15 mouse cellular contexts compared by ENCODE assay signal in the genomic region with DNA sequence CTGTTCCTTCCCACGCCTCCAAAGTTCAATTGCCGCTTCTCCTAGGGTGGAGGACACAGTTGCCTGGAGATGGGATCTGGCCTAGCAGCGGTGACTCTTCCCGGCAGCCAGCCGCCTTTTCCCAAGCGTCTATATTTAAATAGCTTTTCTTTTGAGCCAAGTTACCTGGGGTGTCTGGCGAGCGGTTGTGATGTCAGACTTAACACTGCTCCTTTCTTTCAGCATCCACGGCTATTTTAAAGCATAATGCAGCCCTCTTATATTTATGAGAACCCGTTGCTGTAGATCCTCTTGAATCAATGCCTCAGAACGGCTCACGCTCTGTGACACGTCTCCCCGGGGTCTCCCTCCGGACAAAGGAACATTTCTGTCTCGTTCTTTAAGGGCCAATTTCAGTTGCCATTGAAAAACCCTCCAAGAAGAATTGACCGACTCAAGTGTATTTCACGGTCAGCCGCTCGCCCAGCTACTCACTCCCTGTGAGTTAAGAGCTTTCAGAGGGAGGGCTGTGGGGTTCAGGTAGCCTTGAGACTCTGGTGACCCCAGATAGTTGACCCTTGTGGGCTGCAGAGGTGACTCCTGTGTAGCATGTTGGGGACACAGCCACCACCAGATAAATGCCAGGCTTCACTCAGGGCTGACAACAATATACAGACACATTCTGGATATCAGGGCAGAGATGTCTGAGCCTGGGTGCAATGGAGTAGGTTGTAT. TPM values are rescaled to one million over a fixed set of nuclear protein-coding genes. Genes with fewer than 3 reads are reported as not detected.
DNase-seq lines count a peak whose midpoint lies in the region; ATAC-seq lines count a peak whose summit lies in the region.
"Had no signal": no experiment of that assay in that cellular context is flagged by ENCODE, and none has a peak within 500 bp of the region (broad histone marks: within the 10 kb centered on the region; RNA-seq: fewer than 3 reads in every experiment).

No protein-coding gene starts in this region.

- H3K27me3 ChIP-seq in embryonic facial prominence, embryonic 11.5 days (ENCODE audit: control insufficient read depth, insufficient read depth, low read length) = no peaks in the 10 kb centered on the region
- H3K27me3 ChIP-seq in hindbrain, embryonic 13.5 days = no peaks in the 10 kb centered on the region
- no peaks in the 10 kb centered on the region for H3K27me3 ChIP-seq in midbrain, embryonic 16.5 days (ENCODE audit: control insufficient read depth, insufficient read depth, low read depth, low read length)
- H3K27me3 ChIP-seq: limb, embryonic 12.5 days had no signal

- no peak overlapping the region for H3K27ac ChIP-seq in embryonic facial prominence, embryonic 11.5 days (replicated peaks; ENCODE audit: low read depth, low read length)
- peak overlapping the region; percentile 48 for H3K27ac ChIP-seq in hindbrain, embryonic 13.5 days
- no peak overlapping the region; the same call in 1 of the 2 replicates for H3K27ac ChIP-seq in midbrain, embryonic 16.5 days (ENCODE audit: low read length)
- H3K27ac ChIP-seq: limb, embryonic 12.5 days had no signal

- no peaks in the 10 kb centered on the region for H3K9me3 ChIP-seq in embryonic facial prominence, embryonic 11.5 days (replicated peaks; ENCODE audit: control insufficient read depth, low read length)
- H3K9me3 ChIP-seq in hindbrain, embryonic 13.5 days = no peaks in the 10 kb centered on the region
- H3K9me3 ChIP-seq in midbrain, embryonic 16.5 days (replicated peaks; ENCODE audit: control insufficient read depth, low read length, poor library complexity, severe bottlenecking) = no peaks in the 10 kb centered on the region
- H3K9me3 ChIP-seq: limb, embryonic 12.5 days had no signal

- 53% methylated on average over 20 of the region's 20 CpGs for WGBS in embryonic facial prominence, embryonic 11.5 days
- 20% methylated on average over 20 of the region's 20 CpGs for WGBS in hindbrain, embryonic 13.5 days
- 9% methylated on average over 20 of the region's 20 CpGs for WGBS in midbrain, embryonic 16.5 days

- ATAC-seq in embryonic facial prominence, embryonic 11.5 days (replicated peaks; ENCODE audit: insufficient number of reproducible peaks, low FRiP score, low TSS enrichment, low read depth) = no peak
- peak; percentile 45; the same call in 1 of the 2 replicates for ATAC-seq in hindbrain, embryonic 13.5 days (ENCODE audit: low FRiP score)
- ATAC-seq in midbrain, embryonic 16.5 days = peak; percentile 56

- peak; percentile 32 for DNase-seq in R1 (ENCODE audit: low read depth, low spot score)
- DNase-seq in embryonic facial prominence, embryonic 11.5 days (ENCODE audit: low spot score) = peak; percentile 6
- no peak for DNase-seq in adrenal gland, postnatal 25 days
- no peak for DNase-seq in thymus, postnatal 25 days
- no peak for DNase-seq in kidney, postnatal 14 days
- DNase-seq: gastrocnemius, postnatal 36 days; kidney, adult 11 months; layer of hippocampus, adult 9-11 months; lung, adult 18-20 months had no signal

- H3K4me3 ChIP-seq in embryonic facial prominence, embryonic 11.5 days (ENCODE audit: low read depth, low read length) = no peak overlapping the region
- H3K4me3 ChIP-seq in hindbrain, embryonic 13.5 days = no peak overlapping the region
- no peak overlapping the region for H3K4me3 ChIP-seq in midbrain, embryonic 16.5 days (ENCODE audit: low read depth, low read length)
- H3K4me3 ChIP-seq: limb, embryonic 12.5 days; megakaryocyte, embryonic 14.5 days had no signal

- H3K9ac ChIP-seq in embryonic facial prominence, embryonic 11.5 days (replicated peaks; ENCODE audit: low read length) = no peak overlapping the region
- H3K9ac ChIP-seq in hindbrain, embryonic 13.5 days = peak overlapping the region; percentile 46; the same call in 1 of the 2 replicates
- no peak overlapping the region for H3K9ac ChIP-seq in midbrain, embryonic 16.5 days (ENCODE audit: low read depth, low read length)
- H3K9ac ChIP-seq: limb, embryonic 12.5 days had no signal

- no peak overlapping the region for H3K4me2 ChIP-seq in embryonic facial prominence, embryonic 11.5 days (ENCODE audit: low read depth, low read length)
- H3K4me2 ChIP-seq in hindbrain, embryonic 13.5 days = 0 out of 2 replicates have a peak overlapping the region, but pooled peaks have one; percentile 21
- peak overlapping the region; percentile 20; the same call in 1 of the 2 replicates for H3K4me2 ChIP-seq in midbrain, embryonic 16.5 days (ENCODE audit: low read length)
- H3K4me2 ChIP-seq: limb, embryonic 12.5 days had no signal

- no peaks in the 10 kb centered on the region for H3K36me3 ChIP-seq in embryonic facial prominence, embryonic 11.5 days (replicated peaks; ENCODE audit: control insufficient read depth, insufficient read depth, low read depth, low read length)
- no peaks in the 10 kb centered on the region for H3K36me3 ChIP-seq in hindbrain, embryonic 13.5 days
- no peaks in the 10 kb centered on the region for H3K36me3 ChIP-seq in midbrain, embryonic 16.5 days (ENCODE audit: control insufficient read depth, insufficient read depth, low read length)
- H3K36me3 ChIP-seq: limb, embryonic 12.5 days had no signal

- H3K4me1 ChIP-seq in embryonic facial prominence, embryonic 11.5 days (ENCODE audit: control insufficient read depth, insufficient read depth, low read length) = no peaks in the 10 kb centered on the region
- H3K4me1 ChIP-seq in hindbrain, embryonic 13.5 days (replicated peaks) = peaks cover 38% of the 10 kb centered on the region
- H3K4me1 ChIP-seq in midbrain, embryonic 16.5 days (ENCODE audit: control insufficient read depth, insufficient read depth, low read length) = peaks cover 10% of the 10 kb centered on the region

RNA-seq across cellular contexts. Expression of gene Cacng1, which starts 8.3 kb away (rescaled TPM):
- polyA plus RNA-seq in embryonic facial prominence, embryonic 11.5 days (2014; fragmentation: Nextera tagmentation; extraction: Ambion mirVana) = not detected in 2 replicates
- polyA plus RNA-seq in hindbrain, embryonic 13.5 days (2015; fragmentation: Nextera tagmentation; extraction: Ambion mirVana) = 0.31 and 0.35 TPM in 2 replicates
- 0.27 and 0.48 TPM in 2 replicates for polyA plus RNA-seq in midbrain, embryonic 16.5 days (2015; fragmentation: Nextera tagmentation; extraction: Ambion mirVana)
- total RNA-seq in adrenal gland, postnatal 25 days (2021) = not detected in 2 replicates
- total RNA-seq: common myeloid progenitor, adult 5-6 weeks had no signal
- polyA plus RNA-seq: heart, postnatal 0 days had no signal

Comparison
In these comparisons a context has a peak if more than half of its experiments do, and no peak if none do; other contexts are left out.
1. DNase-seq: peak in R1 (single experiment) and embryonic facial prominence, embryonic 11.5 days (single experiment); none in adrenal gland, postnatal 25 days (single experiment), thymus, postnatal 25 days (single experiment) and kidney, postnatal 14 days (single experiment).